Mouse (Mus musculus) heart, adult 2 months (tissue): ENCODE data around the gene 4930579F01Rik.

Experiments
- CTCF ChIP-seq: fragments of 200-600 bp; IDR thresholded peaks from 2 replicates; pipeline ENCODE4 v1.8.1; 2022; ENCODE audit warnings: antibody characterized with exemption, mild to moderate bottlenecking, moderate library complexity
- EP300 ChIP-seq: fragments of 200-500 bp; IDR thresholded peaks from 2 replicates; pipeline ENCODE4 v1.6.1; 2011; ENCODE audit warnings: low read depth, low read length, control low read depth; ENCODE audit not compliant: insufficient read depth
- POLR2A ChIP-seq: fragments of 200-500 bp; IDR thresholded peaks from 2 replicates; pipeline ENCODE4 v1.6.1; 2011; ENCODE audit warnings: mild to moderate bottlenecking, low read depth, low read length, control low read depth; ENCODE audit not compliant: insufficient read depth

- TF ChIP-seq CTCF (no peak), POLR2A (no peak), EP300 (no peak)
These were observed 15.2 kb upstream of the 4930579F01Rik start for GRCm38 (mm10) chr3:138208821-138209220.
